ENCODE assay signal across 21 mouse cellular contexts in the genomic region with DNA sequence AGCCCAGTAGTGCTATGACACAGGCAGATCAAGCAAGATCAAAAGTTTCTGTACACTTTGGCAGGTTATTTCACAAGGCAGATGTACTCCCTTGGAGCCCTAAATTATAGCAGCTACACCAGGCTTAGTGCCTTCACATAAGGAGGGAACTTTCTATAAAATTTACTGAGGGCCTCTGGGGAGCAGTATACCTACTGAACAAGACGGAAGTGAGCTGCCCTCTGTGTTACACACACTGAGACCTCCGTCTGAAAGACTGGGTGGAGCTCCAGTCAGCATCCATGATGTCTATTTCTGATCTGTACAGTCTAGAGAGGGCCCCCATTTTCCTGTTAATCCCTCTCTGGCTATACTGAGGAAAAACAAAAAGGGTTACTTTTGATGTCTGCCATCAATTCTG.
DNase-seq lines count a peak whose midpoint lies in the region; ATAC-seq lines count a peak whose summit lies in the region.
"Had no signal": no experiment of that assay in that cellular context is flagged by ENCODE, and none has a peak within 500 bp of the region (broad histone marks: within the 10 kb centered on the region; RNA-seq: fewer than 3 reads in every experiment).

No protein-coding gene starts in this region.

- peak; percentile 58; the same call in 1 of the 2 replicates for ATAC-seq in kidney, embryonic 16.5 days (ENCODE audit: low FRiP score, low TSS enrichment)
- peak; percentile 67 for ATAC-seq in limb, embryonic 12.5 days (ENCODE audit: insufficient number of reproducible peaks, insufficient read depth, low FRiP score, low TSS enrichment, low read depth)
- 0 out of 2 replicates have a peak, but pooled peaks have one; percentile 37 for ATAC-seq in neural tube, embryonic 15.5 days (ENCODE audit: low FRiP score)
- ATAC-seq: inflammation-experienced regulatory T-cells, adult 6 months; lung, postnatal 0 days had no signal

- H3K4me3 ChIP-seq in kidney, embryonic 16.5 days (ENCODE audit: low read length) = no peak overlapping the region
- no peak overlapping the region for H3K4me3 ChIP-seq in limb, embryonic 12.5 days (replicated peaks)
- H3K4me3 ChIP-seq in neural tube, embryonic 15.5 days (replicated peaks) = no peak overlapping the region

- H3K9me3 ChIP-seq in kidney, embryonic 16.5 days (ENCODE audit: low read length) = no peaks in the 10 kb centered on the region
- no peaks in the 10 kb centered on the region for H3K9me3 ChIP-seq in limb, embryonic 12.5 days
- H3K9me3 ChIP-seq in neural tube, embryonic 15.5 days (replicated peaks) = no peaks in the 10 kb centered on the region

- WGBS in kidney, embryonic 16.5 days = 13% methylated on average over 2 of the region's 2 CpGs
- 4% methylated on average over 2 of the region's 2 CpGs for WGBS in limb, embryonic 12.5 days
- WGBS in neural tube, embryonic 15.5 days = 20% methylated on average over 2 of the region's 2 CpGs

- no peak overlapping the region for H3K27ac ChIP-seq in kidney, embryonic 16.5 days (ENCODE audit: low read length)
- 0 out of 2 replicates have a peak overlapping the region, but pooled peaks have one; percentile 23 for H3K27ac ChIP-seq in limb, embryonic 12.5 days
- H3K27ac ChIP-seq in neural tube, embryonic 15.5 days (replicated peaks) = peak overlapping the region; percentile 56
- H3K27ac ChIP-seq: liver, embryonic 14.5 days had no signal

- DNase-seq in embryo, embryonic 10.5 days (ENCODE audit: low spot score) = peak; percentile 26
- no peak for DNase-seq in embryo, embryonic 9.5 days (ENCODE audit: extremely low spot score)
- DNase-seq in kidney, postnatal 25 days = no peak
- DNase-seq in cerebellum, postnatal 25 days = no peak
- DNase-seq in layer of hippocampus, adult 9-10 months (ENCODE audit: low spot score) = no peak
- DNase-seq: adrenal gland, adult 8-10 months; cerebellum, adult 11 months; cerebellum, postnatal 14 days; gastrocnemius, postnatal 36 days; heart, postnatal 36 days; kidney, postnatal 4 days; retina, postnatal 1 day; right cerebral cortex, postnatal 4 days; thymus, postnatal 14 days had no signal

- no peak overlapping the region for H3K9ac ChIP-seq in kidney, embryonic 16.5 days (replicated peaks; ENCODE audit: low read length)
- 0 out of 2 replicates have a peak overlapping the region, but pooled peaks have one; percentile 12 for H3K9ac ChIP-seq in limb, embryonic 12.5 days (replicated peaks)
- no peak overlapping the region for H3K9ac ChIP-seq in neural tube, embryonic 15.5 days (replicated peaks)
- H3K9ac ChIP-seq: liver, embryonic 14.5 days had no signal

- H3K4me1 ChIP-seq in kidney, embryonic 16.5 days (ENCODE audit: insufficient read depth, low read length) = peaks cover 56% of the 10 kb centered on the region
- H3K4me1 ChIP-seq in limb, embryonic 12.5 days (replicated peaks) = peaks cover 59% of the 10 kb centered on the region
- H3K4me1 ChIP-seq in neural tube, embryonic 15.5 days = peaks cover 57% of the 10 kb centered on the region

- 0 out of 2 replicates have a peak, but pooled peaks cover 2% of the 10 kb centered on the region for H3K36me3 ChIP-seq in kidney, embryonic 16.5 days (ENCODE audit: insufficient read depth, low read length)
- no peaks in the 10 kb centered on the region; the same call in 1 of the 2 replicates for H3K36me3 ChIP-seq in limb, embryonic 12.5 days
- no peaks in the 10 kb centered on the region for H3K36me3 ChIP-seq in neural tube, embryonic 15.5 days

- H3K27me3 ChIP-seq in kidney, embryonic 16.5 days (ENCODE audit: insufficient read depth, low read length) = no peaks in the 10 kb centered on the region
- peaks cover 8% of the 10 kb centered on the region for H3K27me3 ChIP-seq in limb, embryonic 12.5 days
- no peaks in the 10 kb centered on the region for H3K27me3 ChIP-seq in neural tube, embryonic 15.5 days (replicated peaks)

- H3K4me2 ChIP-seq in kidney, embryonic 16.5 days (replicated peaks; ENCODE audit: low read depth, low read length) = no peak overlapping the region
- peak overlapping the region; percentile 23 for H3K4me2 ChIP-seq in limb, embryonic 12.5 days
- H3K4me2 ChIP-seq in neural tube, embryonic 15.5 days = no peak overlapping the region
- H3K4me2 ChIP-seq: heart, embryonic 11.5 days had no signal
